Mouse (Mus musculus) neural tube, embryonic 13.5 days (tissue): Measurements from ENCODE around the gene Olfr805. TPM values are rescaled to one million over a fixed set of nuclear protein-coding genes. Genes with fewer than 3 reads are reported as not detected.

Source experiments
- ATAC-seq: fragments of 200-750 bp; cut with Nextera tagmentation; 2 replicates; pipeline ENCODE4 v1.8.0; 2017; ENCODE audit warnings: low read depth, mild to moderate bottlenecking, moderate TSS enrichment, moderate library complexity
- H3K27ac ChIP-seq: fragments of 300-500 bp; sonication (generic); replicated peaks from 2 replicates; pipeline ENCODE4 v1.5.1; 2015; ENCODE audit warnings: moderate library complexity, mild to moderate bottlenecking, inconsistent platforms
- H3K27me3 ChIP-seq: fragments of 300-500 bp; sonication (generic); 2 replicates; pipeline ENCODE4 v1.6.1; 2015; ENCODE audit warnings: mild to moderate bottlenecking, inconsistent platforms
- H3K36me3 ChIP-seq: fragments of 300-500 bp; sonication (generic); 2 replicates; pipeline ENCODE4 v1.6.1; 2015; ENCODE audit warnings: mild to moderate bottlenecking, inconsistent platforms
- H3K4me1 ChIP-seq: fragments of 300-500 bp; sonication (generic); replicated peaks from 2 replicates; pipeline ENCODE4 v1.6.1; 2015; ENCODE audit warnings: inconsistent platforms
- H3K4me2 ChIP-seq: fragments of 300-500 bp; sonication (generic); 2 replicates; pipeline ENCODE4 v1.6.1; 2015; ENCODE audit warnings: inconsistent platforms, mild to moderate bottlenecking, moderate library complexity
- H3K4me3 ChIP-seq: fragments of 300-500 bp; sonication (generic); 2 replicates; pipeline ENCODE4 v1.5.1; 2015; ENCODE audit warnings: mild to moderate bottlenecking, inconsistent platforms
- H3K9ac ChIP-seq: fragments of 300-500 bp; sonication (generic); 2 replicates; pipeline ENCODE4 v1.6.1; 2015; ENCODE audit warnings: moderate library complexity, mild to moderate bottlenecking, inconsistent platforms
- H3K9me3 ChIP-seq: fragments of 300-500 bp; sonication (generic); 2 replicates; pipeline ENCODE4 v1.6.1; 2016; ENCODE audit warnings: inconsistent platforms
- WGBS: fragments of 180-500 bp; shearing (Covaris S2); methylation state at CpG from one replicate; pipeline ENCODE4 v1.1.7; 2015; 5-methylcytosine and 5-hydroxymethylcytosine counted together
- polyA plus RNA-seq: library from polyadenylated mRNA; unstranded; fragments of >200 nt; fragmentation: Nextera tagmentation; extraction: Ambion mirVana; gene quantifications from 2 replicates; pipeline ENCODE4 v1.2.1, GENCODE M21; 2015

Olfr805 gene
- not detected in 2 replicates for polyA plus RNA-seq

DNA sequence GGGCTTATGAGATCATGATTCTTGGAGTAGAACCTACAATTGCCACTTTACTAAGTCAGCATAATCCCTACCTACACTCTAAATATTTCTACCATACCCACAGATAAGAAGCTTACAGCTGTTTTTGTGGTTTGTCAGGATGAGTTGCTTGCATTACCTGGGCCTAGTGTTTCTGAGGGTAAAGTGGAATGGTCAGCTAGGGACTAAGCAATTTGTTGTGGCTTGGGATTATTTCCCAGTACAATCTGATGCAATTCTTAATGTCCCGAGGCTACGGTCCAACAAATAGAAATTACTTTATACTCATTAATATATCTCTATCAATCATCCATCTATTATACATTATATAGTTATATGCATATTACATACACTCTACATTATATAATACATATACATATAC lies at the start of gene Olfr805:
Gene Olfr805 (minus strand): TSS at position 101 of the 400 bp plus-strand sequence.
- no peak for ATAC-seq
- no peaks in the 10 kb centered on the region for H3K27me3 ChIP-seq
- H3K9ac ChIP-seq, result no peak within 1 kb of the TSS
- H3K36me3 ChIP-seq, result no peaks in the 10 kb centered on the region
- no peak within 1 kb of the TSS for H3K27ac ChIP-seq
- WGBS, result 87% methylated on average over 2 of the region's 2 CpGs
- H3K4me3 ChIP-seq, result no peak within 1 kb of the TSS
- no peaks in the 10 kb centered on the region for H3K4me1 ChIP-seq
- no peak within 1 kb of the TSS for H3K4me2 ChIP-seq
- H3K9me3 ChIP-seq, result no peaks in the 10 kb centered on the region

DNA sequence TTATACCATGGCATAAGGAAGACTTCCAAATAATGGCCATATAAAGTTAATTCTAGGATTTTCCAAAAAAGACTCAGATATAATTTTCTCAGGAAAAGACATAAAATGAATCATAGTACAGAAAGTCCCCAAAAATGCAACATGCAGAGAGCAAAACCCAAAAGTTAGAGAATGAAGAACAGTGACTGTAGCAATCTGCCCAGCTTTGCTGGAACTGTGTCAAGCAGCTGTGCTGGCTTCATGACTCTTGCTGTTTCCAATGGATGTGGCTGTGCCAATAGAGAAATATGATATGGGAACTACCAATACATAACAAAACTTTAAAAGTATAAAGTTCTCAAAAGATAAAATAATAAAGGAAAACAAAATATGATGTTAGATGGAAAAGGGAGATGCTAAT lies 48.9 kb upstream of the Olfr805 start:
- no peaks in the 10 kb centered on the region for H3K4me1 ChIP-seq
- no peak for ATAC-seq
- no peak overlapping the region for H3K4me3 ChIP-seq
- H3K27me3 ChIP-seq, result no peaks in the 10 kb centered on the region
- no peak overlapping the region for H3K9ac ChIP-seq
- no peak overlapping the region for H3K4me2 ChIP-seq
- H3K36me3 ChIP-seq, result no peaks in the 10 kb centered on the region
- H3K27ac ChIP-seq, result no peak overlapping the region
- H3K9me3 ChIP-seq, result no peaks in the 10 kb centered on the region

DNA sequence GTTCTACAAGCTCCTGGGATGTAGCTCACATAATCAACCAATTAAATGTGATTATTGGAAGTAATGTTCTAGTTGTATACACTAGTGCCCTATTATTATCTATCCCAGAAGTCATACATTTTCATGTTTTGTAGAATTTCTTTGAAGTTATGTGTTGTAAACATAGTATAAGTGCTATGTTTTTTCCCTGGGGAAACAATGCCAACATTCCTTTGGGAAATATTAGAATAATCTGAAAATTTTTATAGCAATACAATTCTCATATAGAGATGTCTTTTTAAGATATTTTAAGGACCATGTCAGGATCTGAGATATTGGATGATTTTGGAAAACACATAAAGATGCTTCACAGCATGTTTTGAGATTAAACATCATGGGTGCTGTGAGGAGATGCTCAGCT lies 45.2 kb upstream of the Olfr805 start, which contains the start of gene Olfr809:
Gene Olfr809 (plus strand): TSS at position 301 of the 400 bp plus-strand sequence.
- no peak for ATAC-seq
- no peak within 1 kb of the TSS for H3K9ac ChIP-seq
- no peaks in the 10 kb centered on the region for H3K9me3 ChIP-seq

DNA sequence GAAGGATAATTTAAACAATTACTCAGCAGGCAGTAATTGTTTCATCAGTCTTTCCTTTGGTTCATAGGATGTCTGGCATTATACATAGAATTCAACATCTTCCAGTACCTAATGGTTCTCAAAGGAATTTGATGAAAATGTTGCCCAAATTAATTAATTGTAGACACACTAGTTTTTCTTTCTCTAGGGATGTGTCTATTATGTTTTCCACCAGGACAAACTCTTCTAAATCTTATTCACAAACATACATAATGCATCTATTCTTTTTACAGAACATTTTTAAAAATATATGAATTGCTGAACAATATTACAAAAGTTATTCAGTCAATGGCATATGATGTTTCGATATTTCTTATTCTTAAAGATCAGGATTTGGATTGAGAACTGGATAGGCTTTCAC lies 36.0 kb upstream of the Olfr805 start, which contains the start of gene Olfr808:
Gene Olfr808 (plus strand): TSS at position 301 of the 400 bp plus-strand sequence.
- no peak for ATAC-seq
- no peaks in the 10 kb centered on the region for H3K4me1 ChIP-seq
- H3K27me3 ChIP-seq, result no peaks in the 10 kb centered on the region
- H3K36me3 ChIP-seq, result no peaks in the 10 kb centered on the region
- WGBS, result 94% methylated on average over 1 of the region's 1 CpGs
- no peaks in the 10 kb centered on the region for H3K9me3 ChIP-seq
- H3K27ac ChIP-seq, result no peak within 1 kb of the TSS
- no peak within 1 kb of the TSS for H3K4me2 ChIP-seq
- no peak within 1 kb of the TSS for H3K9ac ChIP-seq
- no peak within 1 kb of the TSS for H3K4me3 ChIP-seq

More for the DNA sequence above, 45.2 kb upstream of the Olfr805 start, which contains the start of gene Olfr809:
- Histone ChIP-seq H3K4me1 (no peaks in the 10 kb centered on the region), H3K27me3 (no peaks in the 10 kb centered on the region), H3K36me3 (no peaks in the 10 kb centered on the region), H3K4me2 (no peak within 1 kb of the TSS), H3K27ac (no peak within 1 kb of the TSS), H3K4me3 (no peak within 1 kb of the TSS)

DNA sequence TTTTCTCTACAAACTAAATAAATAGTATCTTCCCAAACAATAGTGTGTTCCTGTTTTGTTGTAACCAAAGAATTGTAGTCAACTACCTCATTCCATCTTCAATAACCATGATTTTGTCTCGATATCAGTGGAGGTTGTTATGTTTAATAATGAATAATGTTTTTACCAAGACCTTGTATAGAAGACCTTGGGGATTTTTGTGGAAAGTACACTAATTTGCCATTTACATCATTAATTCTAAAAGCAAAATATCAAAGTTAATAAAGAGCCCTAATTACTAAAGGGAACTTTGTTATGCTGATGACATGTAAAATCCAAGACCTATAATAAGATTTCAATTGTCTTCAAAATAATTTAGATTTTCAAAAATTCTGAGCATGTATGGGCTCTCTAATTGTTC lies 28.5 kb upstream of the Olfr805 start, which contains the start of gene Olfr807:
Gene Olfr807 (minus strand): TSS at position 101 of the 400 bp plus-strand sequence.
- WGBS, result 86% methylated on average over 1 of the region's 1 CpGs
- no peak within 1 kb of the TSS for H3K27ac ChIP-seq
- no peak for ATAC-seq

DNA sequence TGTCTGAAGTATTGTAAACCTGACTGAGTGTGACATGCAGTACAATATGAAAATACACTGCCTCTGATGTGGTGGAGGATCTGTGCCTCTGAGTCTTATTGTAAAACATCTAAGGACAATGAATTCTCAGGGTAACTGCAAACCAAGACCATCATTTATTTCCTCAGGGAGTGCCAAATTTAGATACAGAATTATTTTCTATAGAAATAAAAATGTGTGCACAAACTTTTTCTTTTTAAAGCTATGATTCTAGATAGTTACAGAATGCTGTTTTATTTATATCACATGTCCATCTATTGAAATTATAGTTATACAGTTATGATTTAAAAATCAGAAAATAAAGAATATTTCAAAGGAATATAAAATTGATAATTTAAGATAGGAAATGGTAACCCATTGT lies 12.6 kb upstream of the Olfr805 start, which contains the start of gene Olfr806:
Gene Olfr806 (minus strand): TSS at position 101 of the 400 bp plus-strand sequence.
- Histone ChIP-seq H3K4me3 (no peak within 1 kb of the TSS), H3K27me3 (no peaks in the 10 kb centered on the region), H3K36me3 (no peaks in the 10 kb centered on the region), H3K4me1 (no peaks in the 10 kb centered on the region), H3K9me3 (no peaks in the 10 kb centered on the region), H3K9ac (no peak within 1 kb of the TSS), H3K27ac (no peak within 1 kb of the TSS), H3K4me2 (no peak within 1 kb of the TSS)
- no peak for ATAC-seq

More for the DNA sequence above, 28.5 kb upstream of the Olfr805 start, which contains the start of gene Olfr807:
- H3K27me3 ChIP-seq, result no peaks in the 10 kb centered on the region
- no peaks in the 10 kb centered on the region for H3K9me3 ChIP-seq
- no peak within 1 kb of the TSS for H3K9ac ChIP-seq
- no peaks in the 10 kb centered on the region for H3K4me1 ChIP-seq
- no peak within 1 kb of the TSS for H3K4me2 ChIP-seq
- H3K36me3 ChIP-seq, result no peaks in the 10 kb centered on the region
- H3K4me3 ChIP-seq, result no peak within 1 kb of the TSS

DNA sequence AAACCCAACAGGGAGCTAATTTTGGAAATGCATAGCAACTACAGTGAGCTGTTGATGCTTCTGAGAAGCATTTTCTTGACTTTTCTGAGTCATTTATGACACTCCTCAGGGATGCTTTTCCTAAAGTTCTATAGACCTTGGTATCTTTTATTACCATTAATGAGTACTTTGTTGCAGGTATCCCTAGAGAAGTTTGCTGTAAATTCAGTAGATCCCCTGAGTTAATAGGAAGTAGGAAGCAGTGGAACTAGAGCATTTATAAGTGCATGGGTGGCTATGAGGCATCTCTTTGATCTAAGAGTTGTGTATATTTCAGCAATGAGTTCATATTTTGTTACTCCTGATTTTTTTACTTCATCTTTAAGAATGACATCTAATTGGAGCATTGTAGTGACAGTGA lies 26.3 kb downstream of the Olfr805 start, which contains the start of gene Olfr804:
Gene Olfr804 (plus strand): TSS at position 301 of the 400 bp plus-strand sequence.
- H3K9me3 ChIP-seq, result no peaks in the 10 kb centered on the region

DNA sequence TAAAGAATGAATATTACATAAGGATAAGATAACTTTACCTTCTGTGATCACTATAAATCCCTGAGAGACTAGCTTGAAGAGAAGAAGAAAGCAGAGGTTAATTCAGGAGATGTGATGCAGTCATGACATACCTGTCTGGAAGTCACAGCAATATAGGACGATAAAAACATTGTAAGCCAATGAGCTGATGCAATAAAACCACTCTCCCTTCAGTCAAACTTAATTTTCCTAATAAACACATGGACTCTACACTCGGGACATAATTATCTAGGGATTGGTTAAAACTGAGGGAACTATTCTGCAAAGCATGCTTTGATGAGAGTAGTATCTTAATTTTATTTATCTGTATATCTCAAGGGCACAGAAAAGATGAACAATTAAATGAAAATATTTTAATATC lies 35.0 kb downstream of the Olfr805 start, which contains the start of gene Olfr803:
Gene Olfr803 (minus strand): TSS at position 101 of the 400 bp plus-strand sequence.
- Histone ChIP-seq H3K4me1 (no peaks in the 10 kb centered on the region), H3K9ac (no peak within 1 kb of the TSS), H3K36me3 (no peaks in the 10 kb centered on the region), H3K27me3 (no peaks in the 10 kb centered on the region), H3K9me3 (no peaks in the 10 kb centered on the region), H3K4me3 (no peak within 1 kb of the TSS), H3K4me2 (no peak within 1 kb of the TSS), H3K27ac (no peak within 1 kb of the TSS)
- 77% methylated on average over 2 of the region's 2 CpGs for WGBS
- no peak for ATAC-seq

More for the DNA sequence above, 26.3 kb downstream of the Olfr805 start, which contains the start of gene Olfr804:
- H3K4me1 ChIP-seq, result no peaks in the 10 kb centered on the region
- no peak within 1 kb of the TSS for H3K9ac ChIP-seq
- no peak for ATAC-seq
- H3K27ac ChIP-seq, result no peak within 1 kb of the TSS
- no peaks in the 10 kb centered on the region for H3K36me3 ChIP-seq
- H3K4me2 ChIP-seq, result no peak within 1 kb of the TSS
- no peak within 1 kb of the TSS for H3K4me3 ChIP-seq
- no peaks in the 10 kb centered on the region for H3K27me3 ChIP-seq

DNA sequence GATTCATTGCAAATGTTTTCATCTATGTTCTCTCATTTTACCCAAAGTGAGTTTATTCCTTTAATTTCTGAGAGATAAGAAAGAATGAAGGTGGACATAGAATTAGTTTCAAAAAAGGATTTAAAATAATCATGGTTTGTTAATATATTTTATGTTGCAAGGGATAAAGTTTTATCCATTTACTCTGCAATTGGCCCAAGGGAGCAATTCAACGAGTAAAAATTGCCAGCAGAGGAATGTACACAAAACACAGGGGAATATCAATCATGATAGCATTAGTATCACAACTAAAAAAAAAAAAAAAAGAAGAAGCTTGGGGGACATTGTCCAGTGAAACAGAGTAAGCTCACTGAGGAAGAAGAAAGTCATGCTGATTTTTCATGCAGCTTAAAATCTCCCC lies 41.1 kb downstream of the Olfr805 start, which contains the start of gene Olfr802:
Gene Olfr802 (minus strand): TSS at position 101 of the 400 bp plus-strand sequence.
- no peak within 1 kb of the TSS for H3K27ac ChIP-seq
- no peaks in the 10 kb centered on the region for H3K9me3 ChIP-seq
- WGBS, result 67% methylated on average over 1 of the region's 1 CpGs
- H3K4me2 ChIP-seq, result no peak within 1 kb of the TSS
- no peaks in the 10 kb centered on the region for H3K36me3 ChIP-seq
- no peak within 1 kb of the TSS for H3K9ac ChIP-seq
- no peaks in the 10 kb centered on the region for H3K27me3 ChIP-seq
- no peaks in the 10 kb centered on the region for H3K4me1 ChIP-seq
- H3K4me3 ChIP-seq, result no peak within 1 kb of the TSS
- ATAC-seq, result no peak

DNA sequence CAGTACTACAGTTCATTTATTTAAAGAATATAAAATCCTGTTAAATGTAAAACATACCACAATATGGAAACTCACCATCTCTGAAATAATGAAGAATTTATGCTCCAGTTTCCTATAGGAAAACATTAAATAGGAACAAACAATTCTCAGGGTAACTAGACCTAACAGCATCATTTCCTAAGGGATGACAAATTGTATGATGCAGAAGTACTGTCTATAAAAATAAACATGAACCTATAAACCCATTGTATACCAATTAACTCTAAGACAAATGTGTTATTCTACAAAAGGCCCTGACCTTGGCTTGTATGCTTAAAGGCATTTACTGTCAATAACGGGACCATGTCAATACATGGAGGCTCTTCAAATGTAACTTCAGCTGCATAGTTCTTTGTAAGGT lies 55.4 kb downstream of the Olfr805 start, which contains the start of gene Olfr801:
Gene Olfr801 (minus strand): TSS at position 101 of the 400 bp plus-strand sequence.
- Histone ChIP-seq H3K27ac (no peak within 1 kb of the TSS), H3K4me2 (no peak within 1 kb of the TSS), H3K4me3 (no peak within 1 kb of the TSS), H3K9ac (no peak within 1 kb of the TSS), H3K27me3 (no peaks in the 10 kb centered on the region), H3K9me3 (no peaks in the 10 kb centered on the region), H3K36me3 (no peaks in the 10 kb centered on the region), H3K4me1 (no peaks in the 10 kb centered on the region)
- no peak for ATAC-seq
- 83% methylated on average over 1 of the region's 1 CpGs for WGBS
